Mouse (Mus musculus) midbrain, embryonic 14.5 days (tissue): Measurements from ENCODE around the gene Tmem88. TPM values are rescaled to one million over a fixed set of nuclear protein-coding genes. Genes with fewer than 3 reads are reported as not detected.

Experiments used
- ATAC-seq: fragments of 200-750 bp; cut with Nextera tagmentation; 2 replicates; pipeline ENCODE4 v1.8.0; 2017; ENCODE audit warnings: moderate number of reproducible peaks, moderate library complexity; ENCODE audit not compliant: low FRiP score, low TSS enrichment
- DNase-seq: peaks from one replicate; pipeline ENCODE4 v3.0.0-alpha.2; 2015
- H3K27ac ChIP-seq: fragments of 300-500 bp; sonication (generic); replicated peaks from 2 replicates; pipeline ENCODE4 v1.5.1; 2014; ENCODE audit warnings: mild to moderate bottlenecking, low read depth, low read length, moderate library complexity
- H3K27me3 ChIP-seq: fragments of 300-500 bp; sonication (generic); 2 replicates; pipeline ENCODE4 v1.6.1; 2014; ENCODE audit warnings: low read length, control low read depth, mixed read lengths; ENCODE audit not compliant: control insufficient read depth, insufficient read depth
- H3K36me3 ChIP-seq: fragments of 300-500 bp; sonication (generic); 2 replicates; pipeline ENCODE4 v1.6.1; 2014; ENCODE audit warnings: low read length, control low read depth; ENCODE audit not compliant: control insufficient read depth, insufficient read depth
- H3K4me1 ChIP-seq: fragments of 300-500 bp; sonication (generic); 2 replicates; pipeline ENCODE4 v1.6.1; 2014; ENCODE audit warnings: mild to moderate bottlenecking, antibody characterized with exemption, low read length, control low read depth; ENCODE audit not compliant: control insufficient read depth, insufficient read depth
- H3K4me2 ChIP-seq: fragments of 300-500 bp; sonication (generic); 2 replicates; pipeline ENCODE4 v1.6.1; 2014; ENCODE audit warnings: mild to moderate bottlenecking, low read length, moderate library complexity
- H3K4me3 ChIP-seq: fragments of 300-500 bp; sonication (generic); replicated peaks from 2 replicates; pipeline ENCODE4 v1.5.1; 2014; ENCODE audit warnings: low read depth, low read length
- H3K9ac ChIP-seq: fragments of 300-500 bp; sonication (generic); replicated peaks from 2 replicates; pipeline ENCODE4 v1.6.1; 2014; ENCODE audit warnings: mild to moderate bottlenecking, low read length, moderate library complexity
- H3K9me3 ChIP-seq: fragments of 300-500 bp; sonication (generic); 2 replicates; pipeline ENCODE4 v1.6.1; 2016; ENCODE audit warnings: low read length, control low read depth, mixed read lengths; ENCODE audit not compliant: control insufficient read depth
- WGBS: fragments of 180-500 bp; shearing (Covaris S2); extraction: QIAGEN DNeasy Blood & Tissue Kit; methylation state at CpG from one replicate; pipeline ENCODE4 v1.1.7; 2014; 5-methylcytosine and 5-hydroxymethylcytosine counted together
- polyA plus RNA-seq: library from polyadenylated mRNA; unstranded; fragments of >200 nt; fragmentation: Nextera tagmentation; extraction: Ambion mirVana; gene quantifications from 2 replicates; pipeline ENCODE4 v1.2.1, GENCODE M21; 2014

Tmem88 gene
- polyA plus RNA-seq, 1 experiment from 2014 or later, result 4.9 TPM

GRCm38 (mm10) chr11:69382478-69383105, 15.4 kb downstream of the Tmem88 start:
- no peaks in the 10 kb centered on the region for H3K9me3 ChIP-seq
- H3K4me2 ChIP-seq, result no peak overlapping the region
- no peak overlapping the region for H3K9ac ChIP-seq
- H3K36me3 ChIP-seq, result no peaks in the 10 kb centered on the region
- ATAC-seq (no peak), DNase-seq (no peak)
- WGBS, result 68% methylated on average over 10 of the region's 10 CpGs
- H3K27me3 ChIP-seq, result no peaks in the 10 kb centered on the region
- H3K4me1 ChIP-seq, result no peaks in the 10 kb centered on the region
- H3K27ac ChIP-seq, result no peak overlapping the region
- no peak overlapping the region for H3K4me3 ChIP-seq

DNA sequence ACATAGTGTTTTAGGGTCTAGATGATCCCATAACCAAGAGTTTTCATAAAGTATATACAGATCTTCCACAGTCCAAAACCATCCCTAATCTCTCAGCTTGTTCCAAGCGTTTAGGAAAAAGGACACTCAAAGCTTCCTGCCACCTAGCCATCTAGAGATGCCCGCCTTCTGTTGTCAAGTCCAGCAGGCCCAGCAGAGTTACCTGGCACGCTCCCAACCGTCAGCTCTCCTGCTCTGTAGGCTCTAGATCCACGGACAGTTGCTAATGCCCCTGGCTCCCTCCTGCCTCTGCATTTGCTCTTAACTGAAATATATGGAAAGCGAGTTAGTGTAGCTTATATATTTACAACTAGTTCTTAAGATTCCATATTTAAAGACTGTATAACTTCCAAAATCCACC, 16.7 kb downstream of the Tmem88 start:
- DNase-seq, result no peak
- H3K27ac ChIP-seq, result no peak overlapping the region
- H3K4me2 ChIP-seq, result no peak overlapping the region
- ATAC-seq, result no peak
- no peaks in the 10 kb centered on the region for H3K4me1 ChIP-seq
- H3K9ac ChIP-seq, result no peak overlapping the region
- no peaks in the 10 kb centered on the region for H3K36me3 ChIP-seq
- no peak overlapping the region for H3K4me3 ChIP-seq
- no peaks in the 10 kb centered on the region for H3K9me3 ChIP-seq
- H3K27me3 ChIP-seq, result no peaks in the 10 kb centered on the region
- 83% methylated on average over 6 of the region's 6 CpGs for WGBS

DNA sequence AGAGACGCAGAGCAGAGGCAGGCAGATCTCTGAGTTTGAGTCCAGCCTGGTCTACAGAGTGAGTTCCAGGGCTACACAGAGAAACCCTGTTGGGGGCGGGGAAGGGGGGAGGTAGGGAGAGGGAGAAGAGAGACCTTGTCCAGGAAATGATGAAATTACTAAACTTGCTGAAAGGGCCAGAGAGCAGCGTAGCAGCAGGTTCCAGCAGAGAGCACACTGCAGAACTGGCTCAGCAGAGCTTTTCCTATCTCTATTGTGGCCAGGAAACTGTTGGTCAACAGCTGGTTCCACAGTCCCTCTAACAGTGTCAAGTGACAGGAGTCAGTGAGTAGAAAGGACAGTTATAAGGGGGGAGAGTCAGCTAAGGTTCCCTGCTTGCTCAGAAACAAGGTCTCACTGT, 18.4 kb downstream of the Tmem88 start:
- Histone ChIP-seq H3K27ac (no peak overlapping the region), H3K4me3 (no peak overlapping the region), H3K9ac (no peak overlapping the region), H3K4me1 (no peaks in the 10 kb centered on the region), H3K9me3 (no peaks in the 10 kb centered on the region), H3K36me3 (no peaks in the 10 kb centered on the region), H3K4me2 (no peak overlapping the region), H3K27me3 (no peaks in the 10 kb centered on the region)
- no peak for DNase-seq
- WGBS, result 80% methylated on average over 3 of the region's 3 CpGs
- no peak for ATAC-seq

GRCm38 (mm10) chr11:69377766-69378165, 20.3 kb downstream of the Tmem88 start:
- Histone ChIP-seq H3K9me3 (no peaks in the 10 kb centered on the region), H3K27me3 (no peaks in the 10 kb centered on the region), H3K36me3 (peaks cover 4% of the 10 kb centered on the region; the same call in 1 of the 2 replicates), H3K9ac (no peak overlapping the region), H3K4me2 (no peak overlapping the region), H3K27ac (no peak overlapping the region), H3K4me1 (no peaks in the 10 kb centered on the region), H3K4me3 (no peak overlapping the region)
- 86% methylated on average over 3 of the region's 3 CpGs for WGBS
- DNase-seq, result no peak
- no peak for ATAC-seq

DNA sequence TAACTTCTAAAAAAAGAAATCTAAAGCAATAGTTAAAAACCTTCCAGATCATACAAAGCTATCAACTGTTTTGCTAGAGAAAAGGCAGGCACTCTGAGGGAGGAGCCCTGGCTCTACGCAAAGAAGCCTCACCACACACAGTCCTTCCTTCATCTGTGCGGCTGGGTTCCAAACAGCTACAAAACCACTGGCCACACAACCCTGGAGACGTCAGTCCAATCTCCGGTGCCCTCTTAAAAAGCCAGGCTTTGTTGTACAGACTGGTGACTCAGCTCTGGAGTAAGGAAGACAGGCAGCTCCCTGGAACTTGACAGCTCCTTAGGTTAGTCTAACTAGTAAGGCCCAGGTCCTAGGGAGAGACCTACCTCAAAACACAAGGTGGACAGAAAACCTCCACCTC, 22.4 kb downstream of the Tmem88 start:
- Histone ChIP-seq H3K4me2 (no peak overlapping the region), H3K36me3 (peaks cover 4% of the 10 kb centered on the region; the same call in 1 of the 2 replicates), H3K4me1 (peaks cover 18% of the 10 kb centered on the region), H3K4me3 (no peak overlapping the region), H3K9ac (no peak overlapping the region), H3K27ac (no peak overlapping the region), H3K27me3 (no peaks in the 10 kb centered on the region), H3K9me3 (no peaks in the 10 kb centered on the region)
- ATAC-seq (no peak), DNase-seq (no peak)
- WGBS, result 89% methylated on average over 4 of the region's 4 CpGs

DNA sequence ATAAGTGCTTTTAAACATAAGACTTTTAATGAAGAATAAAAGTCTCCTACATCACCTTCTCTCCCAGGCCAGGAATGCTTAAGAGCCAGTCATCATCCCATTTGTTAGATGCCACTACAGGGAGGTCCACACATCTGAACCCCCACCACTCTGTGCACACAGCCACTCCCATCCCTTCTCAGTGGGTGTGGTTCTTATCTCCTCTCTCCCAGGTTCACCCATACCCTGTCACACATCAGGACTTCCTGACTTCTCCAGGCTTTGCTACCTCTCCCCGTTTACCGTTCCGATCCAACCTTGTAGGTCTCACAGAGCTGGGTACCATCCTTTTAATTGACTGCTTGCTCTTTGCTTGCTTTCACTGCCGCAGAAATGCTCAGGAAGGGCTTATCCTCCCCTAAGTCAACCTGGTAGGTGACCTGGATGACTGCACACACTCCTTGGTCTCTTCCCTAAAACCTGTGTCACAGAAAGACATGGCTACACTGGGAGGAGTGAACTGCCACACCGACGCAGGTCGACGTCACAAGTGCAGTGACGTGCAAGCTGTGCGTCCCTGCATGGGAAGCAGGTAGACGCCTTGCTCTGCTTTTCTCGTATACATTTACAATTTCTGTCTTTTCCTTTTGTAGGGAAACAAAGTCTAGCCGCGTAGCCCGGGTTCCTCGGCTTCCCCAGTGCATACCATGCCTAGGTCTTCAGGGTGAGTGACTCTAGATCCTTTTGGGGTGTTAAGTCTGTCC, 24.6 kb downstream of the Tmem88 start:
- 96% methylated on average over 16 of the region's 16 CpGs for WGBS
- Histone ChIP-seq H3K9ac (no peak overlapping the region), H3K4me3 (no peak overlapping the region), H3K4me1 (peaks cover 23% of the 10 kb centered on the region), H3K9me3 (no peaks in the 10 kb centered on the region), H3K27ac (no peak overlapping the region), H3K36me3 (peaks cover 4% of the 10 kb centered on the region; the same call in 1 of the 2 replicates), H3K4me2 (no peak overlapping the region), H3K27me3 (no peaks in the 10 kb centered on the region)
- ATAC-seq, result no peak
- DNase-seq, result no peak

- H3K4me3 ChIP-seq, result no peak overlapping the region
- no peaks in the 10 kb centered on the region for H3K9me3 ChIP-seq
- ATAC-seq (no peak), DNase-seq (no peak)
- peaks cover 26% of the 10 kb centered on the region for H3K4me1 ChIP-seq
- peaks cover 4% of the 10 kb centered on the region; the same call in 1 of the 2 replicates for H3K36me3 ChIP-seq
- 68% methylated on average over 3 of the region's 3 CpGs for WGBS
- H3K9ac ChIP-seq, result no peak overlapping the region
- no peaks in the 10 kb centered on the region for H3K27me3 ChIP-seq
- H3K27ac ChIP-seq, result no peak overlapping the region; the same call in 1 of the 2 replicates
- H3K4me2 ChIP-seq, result no peak overlapping the region
These were observed 25.3 kb downstream of the Tmem88 start for GRCm38 (mm10) chr11:69372780-69373170.

DNA sequence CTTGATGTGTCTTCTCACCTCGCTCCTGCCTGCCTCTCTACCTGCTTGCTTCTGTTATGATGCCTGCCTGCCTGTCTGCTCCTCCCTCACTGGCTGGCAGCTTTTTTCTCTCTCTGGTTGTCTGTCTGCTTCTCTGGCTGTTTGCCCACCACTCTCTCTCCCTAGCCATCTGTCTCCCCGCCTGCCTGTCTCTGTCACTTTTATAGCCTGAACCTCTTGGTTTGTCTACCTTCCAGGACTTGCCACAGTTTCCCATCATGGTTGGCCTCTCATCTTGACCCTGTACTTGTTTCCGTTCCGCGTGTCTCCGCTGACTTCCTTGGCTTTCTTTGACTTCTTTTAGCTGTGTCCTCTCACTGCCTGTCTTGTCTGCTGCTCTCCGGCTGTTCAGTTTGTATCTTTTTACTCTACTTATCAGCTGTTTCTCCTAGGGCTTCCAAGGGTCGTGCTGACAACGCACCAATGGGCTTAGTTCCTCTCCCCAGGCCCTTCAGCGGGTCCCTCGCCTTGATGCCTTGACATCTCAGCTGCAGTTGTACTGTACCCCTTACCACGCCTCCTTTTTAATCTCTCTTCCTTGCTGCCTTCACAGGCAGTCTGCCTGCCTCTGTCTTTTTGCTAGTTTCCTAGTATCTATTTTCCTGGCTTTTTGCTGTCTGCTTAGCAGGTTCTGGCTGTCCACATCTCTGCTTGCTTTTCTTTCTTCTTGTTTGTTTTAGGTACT, 25.8 kb downstream of the Tmem88 start:
- peaks cover 27% of the 10 kb centered on the region for H3K4me1 ChIP-seq
- H3K27ac ChIP-seq, result peak overlapping the region; percentile 74
- H3K4me2 ChIP-seq, result peak overlapping the region; percentile 45
- peaks cover 4% of the 10 kb centered on the region; the same call in 1 of the 2 replicates for H3K36me3 ChIP-seq
- no peaks in the 10 kb centered on the region for H3K27me3 ChIP-seq
- ATAC-seq (no peak), DNase-seq (peak; percentile 52)
- peak overlapping the region; percentile 37; the same call in 1 of the 2 replicates for H3K9ac ChIP-seq
- H3K9me3 ChIP-seq, result no peaks in the 10 kb centered on the region
- H3K4me3 ChIP-seq, result no peak overlapping the region
- 40% methylated on average over 12 of the region's 12 CpGs for whole genome bisulfite sequencing
